Mouse (Mus musculus) lung, adult 2 months (tissue): Measurements from ENCODE around the gene Gm15737. TPM values are rescaled to one million over a fixed set of nuclear protein-coding genes. Genes with fewer than 3 reads are reported as not detected.

Source experiments
- DNase-seq: peaks from one replicate; pipeline ENCODE4 v3.0.0; 2022
- H3K4me1 ChIP-seq: fragments of 200-500 bp; 2 replicates; pipeline ENCODE4 v1.6.1; 2011; ENCODE audit warnings: low read length; ENCODE audit not compliant: control insufficient read depth, insufficient read depth
- H3K4me3 ChIP-seq: fragments of 200-500 bp; replicated peaks from 2 replicates; pipeline ENCODE3; 2011; ENCODE audit warnings: low read depth, mild to moderate bottlenecking, control low read depth, low read length; ENCODE audit errors: extremely low read depth
- CTCF ChIP-seq: fragments of 200-500 bp; IDR thresholded peaks from 2 replicates; pipeline ENCODE4 v1.5.1; 2011; ENCODE audit warnings: mild to moderate bottlenecking, low read length, control low read depth; ENCODE audit not compliant: insufficient read depth
- POLR2A ChIP-seq: fragments of 200-500 bp; IDR thresholded peaks from 2 replicates; pipeline ENCODE4 v1.6.1; 2011; ENCODE audit warnings: low read depth, mild to moderate bottlenecking, control low read depth, low read length, borderline replicate concordance; ENCODE audit errors: extremely low read depth
- WGBS: fragments of 180-500 bp; shearing (Covaris S2); methylation state at CpG from one replicate; pipeline ENCODE4 v1.1.7; 2018; 5-methylcytosine and 5-hydroxymethylcytosine counted together
- polyA plus RNA-seq: library from polyadenylated mRNA; depleted of rRNA; stranded (reverse); fragments of >200 nt; gene quantifications from 2 replicates; pipeline ENCODE4 v1.2.3, GENCODE M21; 2012; rRNA removed

Gm15737 gene
- polyA plus RNA-seq: 0.02 TPM in 1 of 2 replicates, not detected in the other

DNA sequence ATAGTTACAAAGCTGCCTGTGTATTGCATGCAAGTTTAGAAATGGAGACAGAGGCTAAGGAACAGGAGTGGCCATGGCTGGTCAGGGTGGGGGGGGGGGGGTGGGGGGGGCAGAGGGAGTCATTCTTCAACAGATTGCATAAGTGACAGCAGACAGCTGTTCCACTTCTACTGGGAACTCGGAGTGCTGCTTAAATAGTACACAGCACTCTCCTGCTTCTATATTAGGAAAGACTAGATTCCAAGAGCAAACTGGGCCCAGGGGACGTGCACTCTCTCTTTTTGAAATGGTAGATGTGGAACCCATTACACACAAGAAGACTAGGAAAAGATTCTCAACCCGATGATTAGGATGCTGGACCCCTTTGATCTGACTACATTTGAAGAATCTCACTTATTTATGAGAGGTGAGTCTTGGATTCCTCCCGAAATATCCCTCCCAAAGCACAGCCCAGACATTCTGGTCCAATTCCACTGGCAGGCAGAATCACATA, at the start of gene Gm15737:
TSS of gene Gm15737 (plus strand) at position 269 of the 493 bp plus-strand sequence.
- H3K4me1 ChIP-seq: peaks cover 9% of the 10 kb centered on the region
- no peak for TF ChIP-seq POLR2A
- DNase-seq: no peak
- WGBS: 44% methylated on average over 4 of the region's 4 CpGs
- H3K4me3 ChIP-seq: no peak within 1 kb of the TSS

DNA sequence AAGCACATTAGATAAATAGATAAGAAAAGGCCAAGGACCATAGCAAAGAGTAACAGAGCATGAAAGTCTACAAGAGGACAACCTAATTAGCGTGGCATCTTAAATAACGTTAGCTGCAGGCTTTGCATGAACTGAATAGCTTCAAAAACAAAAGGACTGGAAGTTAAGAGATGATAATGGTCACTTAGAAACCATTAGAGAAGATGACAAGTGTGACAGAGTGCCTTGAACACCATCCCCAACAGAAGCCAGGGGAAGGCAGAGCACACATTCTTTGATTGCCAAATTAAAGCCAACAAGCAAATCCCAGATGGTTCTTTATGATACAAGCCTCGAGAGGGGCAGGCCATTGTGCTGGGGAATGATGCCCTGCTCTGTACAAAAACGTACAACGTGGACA, 47.6 kb upstream of the Gm15737 start:
- H3K4me3 ChIP-seq: no peak overlapping the region
- TF ChIP-seq CTCF: no peak
- H3K4me1 ChIP-seq: no peaks in the 10 kb centered on the region
- 77% methylated on average over 5 of the region's 5 CpGs for WGBS
- DNase-seq: no peak

DNA sequence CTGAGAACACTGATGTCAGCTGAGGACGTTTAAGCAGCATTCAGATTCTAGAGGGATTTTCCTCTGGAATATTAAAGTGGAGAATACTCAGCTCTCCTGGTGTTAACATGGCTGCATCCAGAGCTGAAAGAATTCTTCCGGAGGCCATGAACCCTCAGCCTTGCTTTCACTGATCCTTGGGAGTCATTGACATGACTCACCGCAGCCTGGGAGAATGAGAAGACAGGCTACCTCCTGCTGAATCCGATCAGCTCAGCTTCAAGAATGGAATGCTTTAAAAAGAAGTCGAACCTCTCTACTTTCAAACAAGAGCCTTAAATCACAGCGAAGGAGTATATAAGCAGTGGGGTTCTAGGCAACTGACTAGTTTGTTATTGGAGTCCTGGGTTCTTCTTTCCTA, 47.2 kb upstream of the Gm15737 start:
- TF ChIP-seq CTCF (no peak), POLR2A (no peak)
- WGBS: 76% methylated on average over 6 of the region's 6 CpGs
- no peak for DNase-seq
- no peaks in the 10 kb centered on the region for H3K4me1 ChIP-seq
- no peak overlapping the region for H3K4me3 ChIP-seq

DNA sequence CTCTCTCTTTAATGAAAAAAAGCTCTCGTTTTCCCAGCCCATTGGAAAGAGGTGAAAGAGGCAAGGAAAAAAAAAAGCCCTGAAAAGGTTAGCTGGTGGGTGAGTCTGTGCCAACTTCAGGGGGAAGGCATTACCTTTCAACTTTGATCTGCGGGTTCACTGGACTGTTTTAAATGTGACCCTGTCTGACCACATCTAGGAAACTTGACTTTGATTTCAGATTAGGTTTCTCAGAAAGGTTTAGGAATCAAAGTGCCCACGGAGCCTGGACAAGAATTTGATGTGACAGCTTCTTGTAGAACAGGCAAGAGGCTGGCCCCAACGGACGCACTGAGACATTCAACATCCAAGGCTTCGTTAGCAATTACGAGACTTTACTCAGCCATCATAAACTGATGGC, 45.2 kb upstream of the Gm15737 start:
- no peak for DNase-seq
- Histone ChIP-seq H3K4me1 (no peaks in the 10 kb centered on the region), H3K4me3 (no peak overlapping the region)
- TF ChIP-seq POLR2A (no peak), CTCF (no peak)
- 89% methylated on average over 7 of the region's 7 CpGs for WGBS

DNA sequence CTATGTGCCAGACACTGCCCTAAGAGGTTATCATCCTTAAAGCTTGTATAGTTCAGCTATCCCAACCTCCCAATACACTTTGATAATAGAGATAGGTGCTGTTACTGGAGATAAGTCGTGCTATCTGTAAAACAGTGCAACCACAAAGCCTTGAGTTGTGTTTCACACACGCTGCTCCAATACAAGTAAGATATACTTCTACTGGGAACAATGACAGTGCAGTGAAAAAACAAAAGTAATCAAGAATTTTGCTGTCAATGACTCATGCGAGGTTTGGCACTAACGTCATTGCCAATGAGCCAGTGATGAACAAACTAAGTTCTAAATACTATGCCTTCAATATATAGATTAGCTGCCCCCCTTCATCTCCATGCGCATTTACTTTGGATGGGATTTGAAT, 42.6 kb upstream of the Gm15737 start:
- WGBS: 76% methylated on average over 5 of the region's 5 CpGs
- no peak for DNase-seq
- Histone ChIP-seq H3K4me3 (no peak overlapping the region), H3K4me1 (no peaks in the 10 kb centered on the region)
- no peak for TF ChIP-seq CTCF
- TF ChIP-seq POLR2A: no peak

DNA sequence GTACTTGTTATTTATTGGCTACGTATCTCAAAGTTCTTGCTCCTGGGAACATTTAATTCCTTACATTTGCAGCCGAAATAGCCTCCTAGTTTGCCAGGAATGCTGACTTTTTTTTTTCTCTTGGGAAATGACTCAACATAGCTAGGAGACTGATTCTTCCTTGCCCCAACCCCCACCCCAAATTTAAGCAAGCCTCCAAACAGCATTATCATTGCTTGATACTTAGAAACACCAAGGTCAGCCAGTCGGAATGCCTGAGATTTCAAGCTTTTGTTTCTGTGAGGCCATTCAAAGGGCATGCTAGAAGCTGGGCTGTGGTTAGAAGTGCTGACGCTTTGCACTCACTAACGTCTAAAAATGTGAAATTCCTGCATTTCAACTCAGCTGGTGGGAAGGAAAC, 41.8 kb upstream of the Gm15737 start:
- 51% methylated on average over 5 of the region's 5 CpGs for WGBS

DNA sequence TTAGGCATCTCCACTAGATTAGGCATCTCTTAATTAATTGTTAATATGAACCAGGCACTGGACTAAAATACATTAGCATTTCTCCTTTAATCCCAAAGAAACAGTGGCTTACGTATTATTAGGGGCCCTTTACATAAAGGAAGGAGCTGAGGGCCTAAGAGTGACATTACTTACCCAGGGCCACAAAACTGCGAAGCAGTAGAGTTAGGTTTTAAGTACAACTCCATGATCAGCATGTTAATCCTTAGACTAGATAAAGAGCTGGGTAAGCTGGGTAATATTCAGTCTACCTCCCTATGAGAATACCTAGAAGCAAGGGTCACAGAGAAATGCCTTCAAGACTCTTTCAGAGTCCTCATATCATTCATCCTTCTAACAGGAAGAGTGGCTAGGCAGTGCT, 40.0 kb upstream of the Gm15737 start:
- TF ChIP-seq POLR2A (no peak), CTCF (no peak)
- no peak overlapping the region for H3K4me3 ChIP-seq
- H3K4me1 ChIP-seq: no peaks in the 10 kb centered on the region; the same call in 1 of the 2 replicates
- DNase-seq: no peak
- 94% methylated on average over 2 of the region's 2 CpGs for WGBS

More for the DNA sequence above, 41.8 kb upstream of the Gm15737 start:
- DNase-seq: no peak
- no peak for TF ChIP-seq POLR2A
- no peaks in the 10 kb centered on the region; the same call in 1 of the 2 replicates for H3K4me1 ChIP-seq
- no peak overlapping the region for H3K4me3 ChIP-seq

DNA sequence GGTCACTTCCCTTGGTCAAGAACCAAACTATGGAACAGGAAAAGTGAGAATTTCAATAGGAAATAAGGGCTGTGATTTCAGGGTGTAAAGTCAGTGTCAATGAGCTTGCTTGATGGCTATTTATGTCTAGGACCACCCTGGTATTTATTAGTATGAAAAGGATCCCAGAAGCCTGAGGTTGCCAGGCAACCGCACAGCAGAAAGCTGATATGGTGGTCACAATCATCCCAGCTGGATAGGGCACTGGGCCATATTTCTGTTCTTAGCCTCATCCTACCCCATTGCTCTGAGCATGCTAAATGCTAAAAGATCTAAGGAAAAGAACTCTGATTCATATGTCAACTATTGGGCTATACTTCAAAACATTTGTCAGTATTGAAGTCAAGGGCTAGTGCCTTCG, 38.1 kb upstream of the Gm15737 start:
- no peak for TF ChIP-seq CTCF
- no peak for TF ChIP-seq POLR2A
- WGBS: 88% methylated on average over 2 of the region's 2 CpGs
- no peaks in the 10 kb centered on the region; the same call in 1 of the 2 replicates for H3K4me1 ChIP-seq
- DNase-seq: no peak
- no peak overlapping the region for H3K4me3 ChIP-seq

DNA sequence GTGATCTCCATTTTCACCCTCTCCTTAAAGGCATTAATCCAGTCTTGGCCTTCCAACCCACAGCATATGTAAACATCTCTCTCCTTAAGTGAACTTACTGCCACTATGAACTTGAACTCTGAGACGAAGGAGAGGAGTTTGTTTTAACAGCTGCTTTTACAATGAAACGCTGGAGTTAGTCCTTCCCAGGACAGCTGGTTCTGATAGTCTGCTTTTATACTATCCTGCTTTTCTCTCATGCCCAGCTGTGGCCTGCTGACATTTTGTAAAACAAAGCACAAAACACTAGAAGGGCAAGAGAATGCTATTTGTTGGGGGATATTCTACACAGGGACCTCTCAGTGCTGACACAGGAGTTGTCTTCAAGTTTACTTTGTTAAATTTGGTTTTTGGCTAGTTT, 27.2 kb upstream of the Gm15737 start:
- 45% methylated on average over 2 of the region's 2 CpGs for whole genome bisulfite sequencing
- Histone ChIP-seq H3K4me1 (peaks cover 3% of the 10 kb centered on the region), H3K4me3 (no peak overlapping the region)
- no peak for DNase-seq
- no peak for TF ChIP-seq POLR2A
- TF ChIP-seq CTCF: no peak

DNA sequence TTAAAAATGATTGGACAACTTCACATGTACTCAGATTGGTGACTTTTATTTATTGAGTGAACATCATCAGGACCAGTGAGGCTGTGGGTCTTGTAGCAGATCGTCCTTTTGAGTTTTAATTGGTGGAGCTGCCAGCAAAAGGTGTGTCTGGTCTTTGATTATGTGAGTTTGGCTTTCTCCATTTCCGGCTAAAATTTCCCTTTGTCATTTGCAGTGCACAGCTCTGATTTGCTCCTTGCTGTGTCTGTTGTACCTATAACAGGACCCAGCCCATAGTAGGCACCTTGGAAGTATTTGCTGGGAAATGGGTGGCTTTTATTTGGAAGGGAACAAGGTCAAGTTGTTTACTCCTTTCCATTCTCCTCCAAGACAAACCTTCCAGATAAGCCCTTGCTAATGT, 25.7 kb upstream of the Gm15737 start:
- Histone ChIP-seq H3K4me1 (peaks cover 3% of the 10 kb centered on the region), H3K4me3 (no peak overlapping the region)
- TF ChIP-seq CTCF (no peak), POLR2A (no peak)
- WGBS: 77% methylated on average over 2 of the region's 2 CpGs
- DNase-seq: no peak

DNA sequence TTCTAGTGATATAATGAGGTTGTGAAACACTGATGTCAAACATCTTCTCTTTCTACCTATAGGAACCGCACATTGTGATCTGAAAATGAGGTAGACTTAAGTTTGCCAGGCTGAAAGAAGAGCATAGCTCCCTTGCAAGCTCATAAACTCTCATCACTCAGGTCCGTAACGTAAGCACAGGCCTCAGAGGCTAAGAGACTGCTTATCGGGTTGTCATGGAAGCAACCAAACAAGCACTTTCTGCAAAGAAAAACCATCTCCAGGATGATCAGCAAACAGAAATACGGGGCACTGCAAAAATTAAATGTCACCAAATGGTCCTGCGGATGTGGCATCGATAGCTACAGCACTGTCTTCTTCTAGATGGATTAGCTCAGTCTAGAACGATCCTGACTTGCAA, 23.3 kb upstream of the Gm15737 start:
- H3K4me1 ChIP-seq: peaks cover 3% of the 10 kb centered on the region
- TF ChIP-seq POLR2A (no peak), CTCF (no peak)
- no peak for DNase-seq
- WGBS: 59% methylated on average over 8 of the region's 8 CpGs
- H3K4me3 ChIP-seq: no peak overlapping the region
